Mouse (Mus musculus) hindbrain, embryonic 16.5 days (tissue): ENCODE measurements around the gene Dgki. TPM values are rescaled to one million over a fixed set of nuclear protein-coding genes. Genes with fewer than 3 reads are reported as not detected.

Experiments
- ATAC-seq: fragments of 200-750 bp; cut with Nextera tagmentation; 2 replicates; pipeline ENCODE4 v1.8.0; 2017; ENCODE audit warnings: moderate TSS enrichment, moderate library complexity
- H3K27ac ChIP-seq: fragments of 300-500 bp; sonication (generic); 2 replicates; pipeline ENCODE4 v1.5.1; 2014; ENCODE audit warnings: low read depth, mild to moderate bottlenecking, control low read depth, low read length, moderate library complexity
- H3K27me3 ChIP-seq: fragments of 300-500 bp; sonication (generic); replicated peaks from 2 replicates; pipeline ENCODE4 v1.6.1; 2014; ENCODE audit warnings: low read length; ENCODE audit not compliant: control insufficient read depth, insufficient read depth
- H3K36me3 ChIP-seq: fragments of 300-500 bp; sonication (generic); 2 replicates; pipeline ENCODE4 v1.6.1; 2014; ENCODE audit warnings: mild to moderate bottlenecking, low read length, moderate library complexity, mixed read lengths; ENCODE audit not compliant: control insufficient read depth, insufficient read depth
- H3K4me1 ChIP-seq: fragments of 300-500 bp; sonication (generic); 2 replicates; pipeline ENCODE4 v1.6.1; 2014; ENCODE audit warnings: low read depth, low read length; ENCODE audit not compliant: control insufficient read depth, insufficient read depth
- H3K4me2 ChIP-seq: fragments of 300-500 bp; sonication (generic); 2 replicates; pipeline ENCODE4 v1.6.1; 2014; ENCODE audit warnings: mild to moderate bottlenecking, low read length, control low read depth, moderate library complexity
- H3K4me3 ChIP-seq: fragments of 300-500 bp; sonication (generic); 2 replicates; pipeline ENCODE4 v1.5.1; 2014; ENCODE audit warnings: mild to moderate bottlenecking, low read length, control low read depth, moderate library complexity
- H3K9ac ChIP-seq: fragments of 300-500 bp; sonication (generic); 2 replicates; pipeline ENCODE4 v1.6.1; 2014; ENCODE audit warnings: low read depth, mild to moderate bottlenecking, control low read depth, low read length, moderate library complexity
- H3K9me3 ChIP-seq: fragments of 300-500 bp; sonication (generic); 2 replicates; pipeline ENCODE4 v1.6.1; 2014; ENCODE audit warnings: mild to moderate bottlenecking, low read length, moderate library complexity; ENCODE audit not compliant: control insufficient read depth
- WGBS: fragments of 180-500 bp; shearing (Covaris S2); extraction: QIAGEN DNeasy Blood & Tissue Kit; methylation state at CpG from one replicate; pipeline ENCODE4 v1.1.7; 2014; 5-methylcytosine and 5-hydroxymethylcytosine counted together
- polyA plus RNA-seq: library from polyadenylated mRNA; unstranded; fragments of >200 nt; fragmentation: Nextera tagmentation; extraction: Ambion mirVana; gene quantifications from 2 replicates; pipeline ENCODE4 v1.2.1, GENCODE M21; 2015

The Dgki gene
- polyA plus RNA-seq, 1 experiment from 2014 or later, result 6.0 TPM

DNA sequence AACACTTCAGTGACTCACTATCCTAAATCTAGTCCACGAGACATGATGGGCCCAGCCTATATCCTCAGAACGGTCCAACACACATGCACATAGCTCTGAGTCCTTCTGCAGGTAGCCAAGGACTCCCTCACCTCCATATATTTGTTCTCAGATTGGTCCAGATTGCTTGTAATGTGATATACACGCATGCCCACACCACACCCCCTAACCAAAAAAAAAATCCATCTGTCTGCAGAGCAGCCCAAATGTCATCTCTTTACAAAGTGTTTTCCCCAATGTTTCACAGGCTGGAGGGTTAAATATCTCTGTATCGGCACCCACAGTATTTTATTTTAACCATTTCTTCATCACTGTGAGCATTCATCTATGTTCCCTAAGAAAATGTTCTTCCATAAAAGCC lies 58.5 kb downstream of the Dgki start:
- Histone ChIP-seq H3K9ac (no peak overlapping the region), H3K4me1 (no peaks in the 10 kb centered on the region; the same call in 1 of the 2 replicates), H3K36me3 (no peaks in the 10 kb centered on the region), H3K9me3 (no peaks in the 10 kb centered on the region), H3K4me3 (no peak overlapping the region), H3K27me3 (no peaks in the 10 kb centered on the region), H3K27ac (no peak overlapping the region; the same call in 1 of the 2 replicates), H3K4me2 (no peak overlapping the region)
- ATAC-seq, result no peak
- WGBS, result 79% methylated on average over 4 of the region's 4 CpGs

DNA sequence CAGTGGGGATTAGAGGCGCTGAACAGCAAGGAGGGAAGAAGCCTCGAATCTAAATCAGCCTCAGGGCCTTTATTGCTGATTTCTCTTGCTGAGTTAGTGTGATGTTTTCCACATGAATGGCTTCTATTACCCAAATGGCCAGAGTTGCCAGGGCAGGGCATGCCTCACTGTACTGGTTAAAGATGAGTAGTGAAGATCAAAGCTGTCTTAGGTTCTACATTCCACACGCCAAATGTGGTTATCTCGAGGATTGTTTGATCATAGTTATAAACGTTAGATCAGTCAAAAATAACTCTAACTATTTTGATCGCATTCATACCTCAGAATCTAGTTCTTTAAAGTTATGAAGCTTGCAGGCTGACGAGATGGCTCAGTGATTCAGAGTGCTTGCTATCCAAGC lies 59.8 kb downstream of the Dgki start:
- no peak for ATAC-seq
- Histone ChIP-seq H3K27ac (no peak overlapping the region), H3K9ac (no peak overlapping the region), H3K9me3 (no peaks in the 10 kb centered on the region), H3K36me3 (no peaks in the 10 kb centered on the region), H3K4me2 (no peak overlapping the region), H3K4me3 (no peak overlapping the region), H3K27me3 (no peaks in the 10 kb centered on the region), H3K4me1 (no peaks in the 10 kb centered on the region; the same call in 1 of the 2 replicates)
- 75% methylated on average over 7 of the region's 7 CpGs for WGBS

DNA sequence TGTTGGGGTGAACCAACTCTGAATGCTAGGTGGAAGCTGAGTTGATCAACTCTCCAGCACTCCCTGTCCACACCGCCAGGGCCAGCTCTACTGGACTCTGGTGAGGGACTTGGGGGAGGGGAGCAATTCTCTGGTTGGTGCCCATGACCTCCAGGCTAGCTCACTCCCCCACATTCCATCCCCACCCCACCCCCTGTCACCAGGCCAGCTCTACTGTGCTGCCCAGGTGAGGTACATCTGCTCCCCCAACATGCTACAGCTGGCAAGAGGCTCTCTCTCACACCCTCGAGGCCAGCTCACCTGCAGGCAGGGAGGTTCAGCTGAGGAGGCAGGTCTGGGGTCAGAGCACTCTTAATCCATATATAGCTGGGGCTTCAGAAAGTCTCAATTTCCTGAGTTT lies 63.1 kb downstream of the Dgki start:
- 78% methylated on average over 2 of the region's 2 CpGs for WGBS
- H3K4me3 ChIP-seq, result no peak overlapping the region
- H3K4me2 ChIP-seq, result no peak overlapping the region
- no peaks in the 10 kb centered on the region for H3K36me3 ChIP-seq
- no peaks in the 10 kb centered on the region for H3K9me3 ChIP-seq
- no peaks in the 10 kb centered on the region for H3K4me1 ChIP-seq
- no peak for ATAC-seq
- H3K27me3 ChIP-seq, result no peaks in the 10 kb centered on the region
- H3K9ac ChIP-seq, result no peak overlapping the region
- no peak overlapping the region for H3K27ac ChIP-seq

DNA sequence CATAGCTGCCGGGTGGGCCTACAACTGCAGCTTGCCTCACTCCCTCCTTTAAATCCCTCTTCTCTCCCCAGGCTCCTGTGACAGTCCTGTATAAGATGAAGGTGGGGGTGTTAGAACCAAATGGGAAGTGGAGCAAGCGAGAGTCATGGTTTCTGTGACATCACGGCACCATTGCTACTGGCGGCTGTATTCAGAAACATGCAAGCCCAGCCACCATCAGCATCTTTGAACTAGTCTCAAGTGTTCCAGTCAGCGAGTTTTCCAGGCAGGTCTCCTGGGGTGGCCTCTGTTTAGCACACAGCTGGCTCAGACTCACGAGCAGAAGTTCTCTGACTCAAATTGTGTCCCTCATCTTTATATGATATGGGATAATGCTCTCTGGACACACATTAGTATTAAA lies 68.8 kb downstream of the Dgki start:
- H3K27ac ChIP-seq, result no peak overlapping the region
- H3K9me3 ChIP-seq, result no peaks in the 10 kb centered on the region
- no peaks in the 10 kb centered on the region for H3K4me1 ChIP-seq
- no peaks in the 10 kb centered on the region for H3K36me3 ChIP-seq
- H3K9ac ChIP-seq, result no peak overlapping the region
- H3K27me3 ChIP-seq, result no peaks in the 10 kb centered on the region
- no peak for ATAC-seq
- WGBS, result 52% methylated on average over 6 of the region's 6 CpGs
- no peak overlapping the region for H3K4me3 ChIP-seq
- H3K4me2 ChIP-seq, result no peak overlapping the region

DNA sequence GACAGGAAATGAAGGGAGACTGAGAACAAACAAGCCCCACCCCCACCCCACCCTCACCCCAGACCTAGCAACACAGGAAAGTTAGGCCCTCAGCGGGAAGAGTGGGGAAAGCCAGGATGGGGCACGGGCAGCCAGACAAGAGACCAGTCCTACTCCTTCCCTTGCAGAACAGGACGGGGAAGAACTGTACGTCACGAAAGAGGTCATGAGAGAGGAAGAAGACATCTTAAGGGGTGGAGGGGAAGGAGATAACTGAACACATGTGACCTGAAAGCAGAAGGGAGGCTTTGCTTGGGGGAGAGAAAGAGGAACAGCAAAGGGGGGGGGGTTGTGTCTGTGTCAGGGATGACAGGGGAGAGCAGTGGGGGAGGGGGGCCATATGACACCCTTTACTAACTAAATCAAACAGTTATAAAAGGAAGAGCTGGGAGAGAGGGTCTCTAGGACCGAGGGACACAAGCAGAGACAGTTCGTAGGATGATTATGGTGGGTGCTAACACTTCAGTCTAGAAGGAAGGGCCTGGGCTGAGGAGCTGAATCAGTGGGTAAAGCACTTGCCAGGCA lies 77.0 kb downstream of the Dgki start:
- Histone ChIP-seq H3K27me3 (no peaks in the 10 kb centered on the region), H3K4me3 (no peak overlapping the region), H3K27ac (no peak overlapping the region), H3K9me3 (no peaks in the 10 kb centered on the region), H3K4me1 (peaks cover 11% of the 10 kb centered on the region), H3K36me3 (no peaks in the 10 kb centered on the region), H3K4me2 (no peak overlapping the region), H3K9ac (no peak overlapping the region)
- WGBS, result 64% methylated on average over 7 of the region's 7 CpGs
- no peak for ATAC-seq

DNA sequence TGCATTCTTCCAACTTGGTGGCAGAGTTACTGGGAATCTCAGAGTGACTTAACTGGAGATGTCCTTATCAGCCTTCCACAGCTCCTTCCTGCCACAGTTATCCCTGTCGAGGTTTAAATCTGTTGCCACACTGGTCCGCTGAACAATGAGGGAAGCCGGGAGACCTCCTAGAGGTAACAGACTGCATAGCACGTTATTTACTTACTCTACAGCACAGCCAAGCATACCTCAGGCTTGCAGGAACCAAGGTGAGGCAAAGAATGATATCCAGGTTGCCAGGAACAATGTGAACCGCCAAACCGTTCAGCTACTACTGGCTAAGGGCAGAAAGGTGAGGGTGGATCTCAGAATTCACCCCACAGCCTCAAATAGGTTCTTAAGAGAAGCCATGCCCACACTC lies 78.0 kb downstream of the Dgki start:
- Histone ChIP-seq H3K4me2 (no peak overlapping the region), H3K27me3 (no peaks in the 10 kb centered on the region), H3K9me3 (no peaks in the 10 kb centered on the region), H3K9ac (no peak overlapping the region), H3K36me3 (no peaks in the 10 kb centered on the region), H3K4me3 (no peak overlapping the region), H3K27ac (no peak overlapping the region), H3K4me1 (peaks cover 11% of the 10 kb centered on the region)
- no peak; the same call in 1 of the 2 replicates for ATAC-seq
- 61% methylated on average over 6 of the region's 6 CpGs for WGBS

DNA sequence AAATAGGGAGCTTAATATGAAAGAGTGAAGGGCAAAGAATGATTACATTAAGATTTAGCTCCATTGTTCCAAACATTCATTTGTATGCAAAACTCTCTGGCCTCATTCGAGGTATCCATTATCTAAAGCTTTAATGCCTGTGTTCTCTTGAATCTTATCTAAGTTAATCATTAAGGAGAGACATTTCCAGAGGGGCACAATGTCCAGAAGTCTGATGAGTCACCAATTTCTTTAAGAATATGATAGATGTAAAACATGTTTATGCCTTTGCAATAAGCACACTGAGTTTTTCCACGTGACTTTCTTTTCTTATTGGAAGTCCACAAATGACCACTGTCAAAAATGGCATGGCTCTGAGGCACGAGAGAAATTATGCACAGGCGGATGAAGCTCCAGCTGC lies 80.9 kb downstream of the Dgki start:
- H3K27ac ChIP-seq, result no peak overlapping the region
- ATAC-seq, result no peak
- H3K4me2 ChIP-seq, result no peak overlapping the region
- H3K4me3 ChIP-seq, result no peak overlapping the region
- H3K27me3 ChIP-seq, result no peaks in the 10 kb centered on the region
- H3K9ac ChIP-seq, result no peak overlapping the region
- H3K36me3 ChIP-seq, result no peaks in the 10 kb centered on the region
- no peaks in the 10 kb centered on the region for H3K9me3 ChIP-seq
- peaks cover 16% of the 10 kb centered on the region for H3K4me1 ChIP-seq
- 72% methylated on average over 4 of the region's 4 CpGs for WGBS

DNA sequence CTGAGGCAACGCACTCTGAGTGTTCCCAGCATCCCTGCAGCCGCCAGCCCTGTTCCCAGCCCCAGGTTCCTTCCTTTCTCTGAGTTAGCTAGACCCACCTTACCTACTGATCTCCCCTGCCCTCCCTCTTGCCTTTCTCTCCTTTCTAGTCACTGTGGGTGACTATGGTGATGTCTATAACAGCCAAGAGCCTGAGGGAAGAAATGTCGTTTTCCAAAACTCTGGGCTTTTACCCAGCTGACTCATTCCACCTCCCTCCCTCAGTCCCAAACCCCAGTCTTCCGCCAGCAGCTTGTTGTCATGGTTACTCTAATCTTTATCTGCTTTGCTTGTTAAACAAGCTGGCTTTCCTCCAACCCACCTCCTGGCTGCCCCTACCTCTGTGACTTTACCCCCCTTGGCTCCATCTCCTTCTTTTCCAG lies 83.6 kb downstream of the Dgki start:
- ATAC-seq, result peak; percentile 50
- H3K4me3 ChIP-seq, result no peak overlapping the region
- no peaks in the 10 kb centered on the region for H3K36me3 ChIP-seq
- H3K27ac ChIP-seq, result peak overlapping the region; percentile 10; the same call in 1 of the 2 replicates
- H3K4me1 ChIP-seq, result peaks cover 22% of the 10 kb centered on the region
- H3K27me3 ChIP-seq, result no peaks in the 10 kb centered on the region
- H3K9ac ChIP-seq, result no peak overlapping the region
- WGBS, result 36% methylated on average over 4 of the region's 4 CpGs
- no peak overlapping the region for H3K4me2 ChIP-seq
- no peaks in the 10 kb centered on the region for H3K9me3 ChIP-seq

DNA sequence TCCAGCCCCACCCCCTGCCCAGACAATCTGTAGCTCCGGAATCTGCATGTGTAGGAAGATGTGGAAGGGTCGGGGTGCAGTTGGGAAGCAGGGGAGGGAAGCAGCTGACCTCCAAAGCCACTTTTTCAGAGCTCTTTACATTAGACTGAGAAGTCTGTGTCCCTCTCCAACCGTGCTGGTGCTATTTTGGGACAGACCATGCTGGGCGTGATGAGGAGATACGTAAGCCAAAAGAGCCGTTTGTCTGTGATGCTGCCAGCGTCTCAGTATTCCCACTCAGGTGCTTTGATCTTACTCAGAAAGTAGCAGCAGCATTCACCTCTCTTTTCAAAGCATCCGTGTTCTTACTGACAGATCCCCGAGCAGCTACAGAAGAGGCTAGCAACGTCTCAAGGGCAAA lies 84.3 kb downstream of the Dgki start:
- Histone ChIP-seq H3K27ac (no peak overlapping the region; the same call in 1 of the 2 replicates), H3K36me3 (no peaks in the 10 kb centered on the region), H3K9ac (no peak overlapping the region), H3K4me2 (no peak overlapping the region), H3K27me3 (no peaks in the 10 kb centered on the region), H3K4me3 (no peak overlapping the region), H3K4me1 (peaks cover 26% of the 10 kb centered on the region), H3K9me3 (no peaks in the 10 kb centered on the region)
- no peak for ATAC-seq
- 33% methylated on average over 10 of the region's 10 CpGs for WGBS

DNA sequence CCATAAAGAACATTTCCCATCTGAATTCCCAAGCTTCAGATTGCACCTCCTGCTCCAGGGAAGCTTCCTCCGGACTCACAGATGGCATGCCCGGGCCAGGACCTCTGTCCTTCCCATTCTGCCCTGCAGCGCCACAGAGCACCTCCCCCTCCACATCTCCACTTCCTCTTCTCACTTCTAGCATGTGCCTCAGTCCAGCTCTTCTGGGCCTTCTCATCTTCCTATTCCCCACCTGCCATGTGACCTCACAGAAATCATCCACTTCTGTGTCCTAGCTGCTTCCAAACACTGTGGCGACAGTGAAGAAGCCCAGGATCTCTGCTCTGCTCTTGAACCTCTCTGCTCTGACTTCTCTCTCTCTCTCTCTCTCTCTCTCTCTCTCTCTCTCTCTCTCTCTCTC lies 87.1 kb downstream of the Dgki start:
- Histone ChIP-seq H3K9ac (no peak overlapping the region), H3K27ac (no peak overlapping the region), H3K4me3 (no peak overlapping the region), H3K4me2 (no peak overlapping the region), H3K36me3 (no peaks in the 10 kb centered on the region), H3K27me3 (no peaks in the 10 kb centered on the region), H3K9me3 (no peaks in the 10 kb centered on the region), H3K4me1 (peaks cover 26% of the 10 kb centered on the region)
- WGBS, result 66% methylated on average over 4 of the region's 4 CpGs
- no peak for ATAC-seq
